Mouse (Mus musculus): ENCODE data around the gene Olfr891. TPM values are rescaled to one million over a fixed set of nuclear protein-coding genes. Genes with fewer than 3 reads are reported as not detected.
"Not testable (repeated sequence)": the region's sequence is repeated elsewhere in the genome, so short reads cannot be mapped to it uniquely, and the experiment has no call there.

Gene Olfr891
- not detected for total RNA-seq (2021)

DNA sequence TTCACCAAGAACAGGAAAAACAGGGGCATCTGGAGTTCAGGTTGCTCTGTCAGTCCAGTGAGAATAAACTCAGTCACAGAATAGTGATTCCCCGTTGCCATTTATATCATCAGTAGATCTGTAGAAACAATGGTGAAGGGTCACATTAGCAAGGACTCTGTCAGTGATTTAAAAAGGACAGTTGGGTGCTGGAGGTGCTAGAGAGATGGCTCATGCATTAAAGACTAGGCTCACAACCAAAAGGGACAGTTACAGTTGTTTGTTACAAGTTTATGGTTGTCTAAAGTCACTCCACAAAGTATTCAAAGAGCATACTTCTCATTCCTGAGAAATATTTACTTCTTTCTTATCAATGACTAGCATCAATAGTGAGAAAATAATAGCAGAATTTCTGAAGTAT, at the start of gene Olfr891:
Gene Olfr891, minus strand, starts transcription at position 101 of the 400 bp plus-strand sequence.
- no peak for DNase-seq
- intact Hi-C loops (cut with DNase I), result no loop called here

DNA sequence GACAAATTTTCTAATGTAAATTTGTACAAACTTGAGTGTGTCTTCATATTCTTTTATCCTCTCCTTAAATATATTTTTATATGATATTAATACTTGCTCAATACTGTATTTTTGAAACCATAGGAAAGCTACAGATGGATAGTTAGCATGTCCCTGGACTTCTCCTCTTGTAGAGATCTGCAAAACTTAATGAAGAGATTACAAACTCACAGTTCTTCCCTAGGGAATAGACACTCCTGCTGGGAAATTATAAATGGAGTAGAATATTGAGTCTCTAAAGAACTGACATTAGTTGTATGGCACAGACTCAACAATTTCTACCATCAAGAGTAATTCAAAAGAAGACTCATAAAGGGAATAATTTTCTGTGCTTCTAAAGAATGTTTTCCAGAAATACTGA, 37.1 kb upstream of the Olfr891 start, which contains the start of gene Olfr894:
Gene Olfr894, plus strand, starts transcription at position 301 of the 400 bp plus-strand sequence.
- intact Hi-C loops (cut with DNase I), result no loop called here
- DNase-seq, result no peak

DNA sequence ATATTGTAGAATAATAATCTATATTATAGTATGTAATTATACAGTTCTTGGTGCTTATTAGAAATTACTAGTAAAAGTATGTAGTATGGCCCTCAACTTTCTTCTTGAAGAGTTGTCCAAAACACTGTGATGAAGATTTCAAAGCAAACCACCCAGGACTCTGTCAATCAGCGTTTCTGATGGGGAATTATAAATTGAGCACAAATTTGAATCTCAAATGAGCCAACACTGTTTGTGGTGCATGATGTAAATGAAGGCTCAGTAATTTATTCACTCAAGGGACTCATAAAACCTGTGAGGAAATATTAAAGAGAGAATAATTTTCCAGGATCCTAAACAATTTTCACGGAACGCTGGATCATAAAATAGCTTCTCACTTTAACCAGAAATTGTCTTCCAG, 27.4 kb upstream of the Olfr891 start, which contains the start of gene Olfr893:
Gene Olfr893, plus strand, starts transcription at position 301 of the 400 bp plus-strand sequence.
- no peak for DNase-seq
- intact Hi-C loops (cut with DNase I), result no loop called here

DNA sequence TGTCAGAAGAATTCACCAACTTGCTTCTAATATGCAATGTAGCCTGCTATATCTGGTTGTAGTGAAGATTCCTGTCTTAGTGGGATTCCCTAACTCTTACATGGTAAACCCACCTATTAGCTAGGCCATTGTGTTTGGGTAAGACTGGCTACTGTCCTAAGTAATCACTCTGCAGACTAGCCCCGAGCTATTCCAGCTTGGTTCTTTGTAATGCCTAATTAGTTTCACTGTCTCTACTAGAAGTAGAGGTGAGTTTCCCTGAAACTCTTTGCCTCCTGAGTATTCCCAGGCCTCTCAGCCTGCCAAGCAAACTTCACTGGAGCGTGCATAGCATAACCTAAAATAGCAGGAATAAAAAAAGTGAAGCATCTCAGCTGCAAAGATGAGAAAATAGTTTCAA, 12.3 kb downstream of the Olfr891 start:
- DNase-seq; intact Hi-C loops (cut with DNase I): not testable (repeated sequence)

DNA sequence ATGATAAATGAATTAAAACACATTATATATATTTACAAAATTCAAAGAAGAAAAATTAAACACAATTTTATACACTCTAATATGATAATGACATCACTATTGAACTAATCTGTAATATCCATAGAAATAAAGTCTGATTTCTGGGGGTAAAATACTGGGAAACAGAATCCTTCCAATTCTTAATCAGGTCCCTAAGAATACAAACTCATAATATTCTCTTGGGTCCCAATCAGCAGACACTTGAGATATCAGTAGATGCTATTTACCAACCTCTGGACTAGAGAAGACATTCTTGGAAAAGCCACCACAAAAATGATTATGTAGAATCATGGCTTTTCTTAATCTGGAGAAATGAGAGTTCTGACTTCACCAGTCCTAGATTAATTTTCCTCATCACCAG, 38.4 kb downstream of the Olfr891 start, which contains the start of gene Olfr890:
Gene Olfr890, plus strand, starts transcription at position 301 of the 400 bp plus-strand sequence.
- intact Hi-C loops (cut with DNase I), result no loop called here

More for the DNA sequence above, 38.4 kb downstream of the Olfr891 start, which contains the start of gene Olfr890:
- DNase-seq, result no peak

Other genes with a start within 250 kb of the Olfr891 start
- gene Olfr881, start 189.0 kb downstream of the Olfr891 start, total RNA-seq (2021), result not detected
- gene Olfr883, start 155.0 kb downstream of the Olfr891 start, total RNA-seq (2021), result not detected
- not detected for gene Olfr884, start 134.3 kb downstream of the Olfr891 start, total RNA-seq (2021)
- not detected for gene Olfr885, start 119.5 kb downstream of the Olfr891 start, total RNA-seq (2021)
- not detected for gene Olfr887, start 96.7 kb downstream of the Olfr891 start, total RNA-seq (2021)
- gene Olfr888, start 72.7 kb downstream of the Olfr891 start, total RNA-seq (2021), result not detected
- gene Olfr889, start 65.6 kb downstream of the Olfr891 start, total RNA-seq (2021), result not detected
- not detected for gene Olfr890, start 38.3 kb downstream of the Olfr891 start, total RNA-seq (2021)
- gene Olfr893, start 27.5 kb upstream of the Olfr891 start, total RNA-seq (2021), result not detected
- gene Olfr894, start 37.2 kb upstream of the Olfr891 start, total RNA-seq (2021), result not detected
- gene Olfr143, start 72.0 kb upstream of the Olfr891 start, total RNA-seq (2021), result not detected
- not detected for gene Olfr895, start 87.0 kb upstream of the Olfr891 start, total RNA-seq (2021)
- not detected for gene Olfr896-ps1, start 110.3 kb upstream of the Olfr891 start, total RNA-seq (2021)
- gene Olfr25, start 148.2 kb upstream of the Olfr891 start, total RNA-seq (2021), result not detected
- gene Olfr898, start 167.6 kb upstream of the Olfr891 start, total RNA-seq (2021), result not detected
- gene Olfr250, start 186.1 kb upstream of the Olfr891 start, total RNA-seq (2021), result not detected
- gene Olfr251, start 196.3 kb upstream of the Olfr891 start, total RNA-seq (2021), result not detected
- not detected for gene Olfr147, start 220.9 kb upstream of the Olfr891 start, total RNA-seq (2021)
- not detected for gene Olfr901, start 248.6 kb upstream of the Olfr891 start, total RNA-seq (2021)

Measured in left cerebral cortex, postnatal 4 days (tissue).